Mouse (Mus musculus): ENCODE data around the gene Zbtb24. TPM values are rescaled to one million over a fixed set of nuclear protein-coding genes. Genes with fewer than 3 reads are reported as not detected.

The Zbtb24 gene
- total and polyA plus RNA-seq, 3 experiments, result 6.0 to 7.9 (median 6.9) TPM

GRCm38 (mm10) chr10:41461057-41461722, 11.0 kb downstream of the Zbtb24 start:
- no peak overlapping the region for H3K27ac ChIP-seq
- DNase-seq, result no peak
- H3K4me1 ChIP-seq (ENCODE audit: control insufficient read depth, insufficient read depth, low read length), result no peaks in the 10 kb centered on the region; the same call in none of the 2 replicates
- no peaks in the 10 kb centered on the region for H3K79me2 ChIP-seq (replicated peaks; ENCODE audit: control insufficient read depth, insufficient read depth, low read length)
- 85% methylated on average over 3 of the region's 3 CpGs for WGBS
- intact Hi-C loops (cut with DNase I), result no loop called here
- H3K4me3 ChIP-seq, result no peak overlapping the region
- H3K36me3 ChIP-seq (ENCODE audit: control insufficient read depth, insufficient read depth, low read length), result no peaks in the 10 kb centered on the region
- H3K9ac ChIP-seq (ENCODE audit: low read depth, low read length), result no peak overlapping the region
- TF ChIP-seq POLR2A (IDR thresholded peaks at IDR 0.05; ENCODE audit: insufficient read depth, low read depth, low read length), result no peak
- TF ChIP-seq EP300 (IDR thresholded peaks at IDR 0.05; ENCODE audit: insufficient read depth, low read depth, low read length), result no peak
- TF ChIP-seq CTCF (IDR thresholded peaks at IDR 0.05), result no peak
- H3K27me3 ChIP-seq (ENCODE audit: control insufficient read depth, insufficient read depth, low read length), result no peaks in the 10 kb centered on the region

GRCm38 (mm10) chr10:41464401-41464955, 14.3 kb downstream of the Zbtb24 start:
- H3K79me2 ChIP-seq (replicated peaks; ENCODE audit: control insufficient read depth, insufficient read depth, low read length), result no peaks in the 10 kb centered on the region
- TF ChIP-seq POLR2A (IDR thresholded peaks at IDR 0.05; ENCODE audit: insufficient read depth, low read depth, low read length) (no peak), CTCF (IDR thresholded peaks at IDR 0.05) (no peak), EP300 (IDR thresholded peaks at IDR 0.05; ENCODE audit: insufficient read depth, low read depth, low read length) (no peak)
- H3K36me3 ChIP-seq (ENCODE audit: control insufficient read depth, insufficient read depth, low read length), result no peaks in the 10 kb centered on the region
- DNase-seq, result no peak
- WGBS, result 74% methylated on average over 15 of the region's 15 CpGs
- no peaks in the 10 kb centered on the region; the same call in none of the 2 replicates for H3K4me1 ChIP-seq (ENCODE audit: control insufficient read depth, insufficient read depth, low read length)
- intact Hi-C loops (cut with DNase I), result no loop called here
- H3K27ac ChIP-seq, result no peak overlapping the region
- no peak overlapping the region for H3K4me3 ChIP-seq
- H3K27me3 ChIP-seq (ENCODE audit: control insufficient read depth, insufficient read depth, low read length), result no peaks in the 10 kb centered on the region
- H3K9ac ChIP-seq (ENCODE audit: low read depth, low read length), result no peak overlapping the region

- Histone ChIP-seq H3K4me3 (no peak overlapping the region), H3K9ac (ENCODE audit: low read depth, low read length) (no peak overlapping the region), H3K36me3 (ENCODE audit: control insufficient read depth, insufficient read depth, low read length) (no peaks in the 10 kb centered on the region), H3K27ac (no peak overlapping the region), H3K27me3 (ENCODE audit: control insufficient read depth, insufficient read depth, low read length) (no peaks in the 10 kb centered on the region), H3K79me2 (replicated peaks; ENCODE audit: control insufficient read depth, insufficient read depth, low read length) (no peaks in the 10 kb centered on the region), H3K4me1 (ENCODE audit: control insufficient read depth, insufficient read depth, low read length) (no peaks in the 10 kb centered on the region)
- intact Hi-C loops (cut with DNase I), result no loop called here
- WGBS, result 83% methylated on average over 6 of the region's 6 CpGs
- TF ChIP-seq CTCF (IDR thresholded peaks at IDR 0.05) (no peak), EP300 (IDR thresholded peaks at IDR 0.05; ENCODE audit: insufficient read depth, low read depth, low read length) (no peak), POLR2A (IDR thresholded peaks at IDR 0.05; ENCODE audit: insufficient read depth, low read depth, low read length) (no peak)
- DNase-seq, result no peak
Observed at GRCm38 (mm10) chr10:41467325-41467724, 17.1 kb downstream of the Zbtb24 start.

GRCm38 (mm10) chr10:41470693-41471092, 20.5 kb downstream of the Zbtb24 start:
- TF ChIP-seq POLR2A (IDR thresholded peaks at IDR 0.05; ENCODE audit: insufficient read depth, low read depth, low read length) (no peak), EP300 (IDR thresholded peaks at IDR 0.05; ENCODE audit: insufficient read depth, low read depth, low read length) (no peak), CTCF (IDR thresholded peaks at IDR 0.05) (no peak)
- 78% methylated on average over 3 of the region's 3 CpGs for WGBS
- H3K4me3 ChIP-seq, result no peak overlapping the region
- intact Hi-C loops (cut with DNase I), result no loop called here
- H3K27me3 ChIP-seq (ENCODE audit: control insufficient read depth, insufficient read depth, low read length), result no peaks in the 10 kb centered on the region
- no peak for DNase-seq
- no peaks in the 10 kb centered on the region for H3K79me2 ChIP-seq (replicated peaks; ENCODE audit: control insufficient read depth, insufficient read depth, low read length)
- peaks cover 4% of the 10 kb centered on the region; the same call in 1 of the 2 replicates for H3K36me3 ChIP-seq (ENCODE audit: control insufficient read depth, insufficient read depth, low read length)
- no peak overlapping the region for H3K27ac ChIP-seq
- no peak overlapping the region for H3K9ac ChIP-seq (ENCODE audit: low read depth, low read length)
- peaks cover 11% of the 10 kb centered on the region for H3K4me1 ChIP-seq (ENCODE audit: control insufficient read depth, insufficient read depth, low read length)

GRCm38 (mm10) chr10:41472534-41472933, 22.4 kb downstream of the Zbtb24 start:
- no peak overlapping the region for H3K4me3 ChIP-seq
- H3K36me3 ChIP-seq (ENCODE audit: control insufficient read depth, insufficient read depth, low read length), result peaks cover 4% of the 10 kb centered on the region; the same call in 1 of the 2 replicates
- H3K4me1 ChIP-seq (ENCODE audit: control insufficient read depth, insufficient read depth, low read length), result peaks cover 15% of the 10 kb centered on the region
- no peak overlapping the region for H3K27ac ChIP-seq
- intact Hi-C loops (cut with DNase I), result no loop called here
- TF ChIP-seq CTCF (IDR thresholded peaks at IDR 0.05), result no peak
- no peak for TF ChIP-seq POLR2A (IDR thresholded peaks at IDR 0.05; ENCODE audit: insufficient read depth, low read depth, low read length)
- no peak for TF ChIP-seq EP300 (IDR thresholded peaks at IDR 0.05; ENCODE audit: insufficient read depth, low read depth, low read length)
- H3K9ac ChIP-seq (ENCODE audit: low read depth, low read length), result no peak overlapping the region
- no peaks in the 10 kb centered on the region for H3K79me2 ChIP-seq (replicated peaks; ENCODE audit: control insufficient read depth, insufficient read depth, low read length)
- DNase-seq, result no peak
- no peaks in the 10 kb centered on the region for H3K27me3 ChIP-seq (ENCODE audit: control insufficient read depth, insufficient read depth, low read length)

GRCm38 (mm10) chr10:41472962-41473481, 22.8 kb downstream of the Zbtb24 start:
- DNase-seq, result no peak
- H3K27ac ChIP-seq, result no peak overlapping the region
- intact Hi-C loops (cut with DNase I), result no loop called here
- no peak overlapping the region for H3K4me3 ChIP-seq
- TF ChIP-seq POLR2A (IDR thresholded peaks at IDR 0.05; ENCODE audit: insufficient read depth, low read depth, low read length) (no peak), CTCF (IDR thresholded peaks at IDR 0.05) (no peak), EP300 (IDR thresholded peaks at IDR 0.05; ENCODE audit: insufficient read depth, low read depth, low read length) (no peak)
- H3K79me2 ChIP-seq (replicated peaks; ENCODE audit: control insufficient read depth, insufficient read depth, low read length), result no peaks in the 10 kb centered on the region
- peaks cover 4% of the 10 kb centered on the region; the same call in 1 of the 2 replicates for H3K36me3 ChIP-seq (ENCODE audit: control insufficient read depth, insufficient read depth, low read length)
- peaks cover 15% of the 10 kb centered on the region for H3K4me1 ChIP-seq (ENCODE audit: control insufficient read depth, insufficient read depth, low read length)
- WGBS, result 75% methylated on average over 5 of the region's 5 CpGs
- no peaks in the 10 kb centered on the region for H3K27me3 ChIP-seq (ENCODE audit: control insufficient read depth, insufficient read depth, low read length)
- H3K9ac ChIP-seq (ENCODE audit: low read depth, low read length), result no peak overlapping the region
